Mouse (Mus musculus) neural tube, embryonic 11.5 days (tissue): ENCODE results near the gene Cenpi. TPM values are rescaled to one million over a fixed set of nuclear protein-coding genes. Genes with fewer than 3 reads are reported as not detected.

Experiments
- ATAC-seq: fragments of 200-750 bp; cut with Nextera tagmentation; 2 replicates; pipeline ENCODE4 v1.8.0; 2017; ENCODE audit warnings: moderate number of reproducible peaks, mild to moderate bottlenecking, moderate TSS enrichment, moderate library complexity; ENCODE audit not compliant: insufficient read depth, low FRiP score, low TSS enrichment
- DNase-seq: peaks from one replicate; pipeline ENCODE4 v3.0.0-alpha.2; 2015; ENCODE audit warnings: low spot score
- H3K27ac ChIP-seq: fragments of 300-500 bp; sonication (generic); 2 replicates; pipeline ENCODE4 v1.5.1; 2014; ENCODE audit warnings: low read depth, mild to moderate bottlenecking, low read length
- H3K27me3 ChIP-seq: fragments of 300-500 bp; sonication (generic); 2 replicates; pipeline ENCODE4 v1.6.1; 2014; ENCODE audit warnings: mild to moderate bottlenecking, low read length, mixed read lengths; ENCODE audit not compliant: control insufficient read depth, insufficient read depth
- H3K36me3 ChIP-seq: fragments of 300-500 bp; sonication (generic); 2 replicates; pipeline ENCODE4 v1.6.1; 2014; ENCODE audit warnings: mild to moderate bottlenecking, low read length, moderate library complexity, mixed read lengths; ENCODE audit not compliant: control insufficient read depth, insufficient read depth
- H3K4me1 ChIP-seq: fragments of 300-500 bp; sonication (generic); 2 replicates; pipeline ENCODE4 v1.6.1; 2014; ENCODE audit warnings: low read length, mixed read lengths; ENCODE audit not compliant: control insufficient read depth, insufficient read depth
- H3K4me2 ChIP-seq: fragments of 300-500 bp; sonication (generic); 2 replicates; pipeline ENCODE4 v1.6.1; 2014; ENCODE audit warnings: low read depth, mild to moderate bottlenecking, moderate library complexity
- H3K4me3 ChIP-seq: fragments of 300-500 bp; sonication (generic); 2 replicates; pipeline ENCODE4 v1.5.1; 2014; ENCODE audit warnings: low read depth, low read length
- H3K9ac ChIP-seq: fragments of 300-500 bp; sonication (generic); 2 replicates; pipeline ENCODE4 v1.6.1; 2014; ENCODE audit warnings: mild to moderate bottlenecking, low read length
- H3K9me3 ChIP-seq: fragments of 300-500 bp; sonication (generic); 2 replicates; pipeline ENCODE4 v1.6.1; 2016; ENCODE audit warnings: low read length; ENCODE audit not compliant: control insufficient read depth
- WGBS: fragments of 180-500 bp; shearing (Covaris S2); extraction: QIAGEN DNeasy Blood & Tissue Kit; methylation state at CpG from one replicate; pipeline ENCODE4 v1.1.7; 2014; 5-methylcytosine and 5-hydroxymethylcytosine counted together
- polyA plus RNA-seq: library from polyadenylated mRNA; unstranded; fragments of >200 nt; fragmentation: Nextera tagmentation; extraction: Ambion mirVana; gene quantifications from 2 replicates; pipeline ENCODE4 v1.2.1, GENCODE M21; 2014

Gene Cenpi
- polyA plus RNA-seq, 1 experiment from 2014 or later, result 28.5 TPM

DNA sequence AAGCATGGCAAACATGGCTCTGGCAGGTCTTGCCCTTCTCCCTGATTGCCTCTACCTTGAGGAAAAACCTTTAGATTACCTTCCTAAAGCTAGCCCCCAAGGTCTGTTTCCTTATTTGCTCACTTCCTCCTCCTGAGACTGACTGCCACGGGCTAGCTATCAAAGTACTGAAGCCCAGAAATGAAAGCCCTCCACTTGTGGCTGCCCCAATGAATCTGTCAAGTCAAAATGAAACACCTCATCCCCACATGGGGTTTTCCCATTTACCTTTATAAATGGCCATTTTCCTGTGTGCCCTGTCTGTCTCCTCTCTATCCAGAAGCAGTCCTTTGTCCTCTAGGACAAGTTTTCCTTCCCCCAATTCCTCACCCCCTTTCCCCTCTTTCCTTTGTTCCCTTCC, 66.3 kb downstream of the Cenpi start:
- Histone ChIP-seq H3K27ac (no peak overlapping the region), H3K9ac (no peak overlapping the region), H3K27me3 (no peaks in the 10 kb centered on the region), H3K4me2 (no peak overlapping the region), H3K4me1 (no peaks in the 10 kb centered on the region), H3K9me3 (no peaks in the 10 kb centered on the region), H3K36me3 (no peaks in the 10 kb centered on the region), H3K4me3 (no peak overlapping the region)
- no peak for DNase-seq
- no peak for ATAC-seq
- 44% methylated on average over 1 of the region's 1 CpGs for WGBS

DNA sequence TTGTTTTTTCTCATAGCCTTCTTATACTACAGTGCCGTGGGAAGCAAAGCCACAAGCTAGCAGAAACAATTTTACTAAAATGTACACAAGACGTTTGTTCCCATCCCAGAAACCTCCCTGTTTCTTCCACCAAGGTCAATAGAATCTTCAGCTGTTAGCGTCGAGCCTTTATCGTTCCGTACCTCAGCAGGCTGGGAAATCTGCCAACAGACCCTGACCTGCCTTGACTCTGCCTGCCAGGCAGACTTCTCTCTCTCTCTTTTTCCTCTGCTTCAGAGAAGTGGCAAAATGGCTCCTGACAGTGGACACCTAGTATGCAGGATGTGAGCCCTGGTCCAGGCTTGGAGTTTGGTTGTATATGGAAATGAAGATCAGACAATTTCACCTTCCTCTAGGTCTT, 77.0 kb downstream of the Cenpi start:
- H3K4me2 ChIP-seq, result no peak overlapping the region
- DNase-seq (no peak), ATAC-seq (no peak)
- H3K27ac ChIP-seq, result no peak overlapping the region
- no peaks in the 10 kb centered on the region for H3K4me1 ChIP-seq
- no peak overlapping the region for H3K9ac ChIP-seq
- H3K9me3 ChIP-seq, result no peaks in the 10 kb centered on the region
- WGBS, result 89% methylated on average over 6 of the region's 6 CpGs
- H3K4me3 ChIP-seq, result no peak overlapping the region
- H3K36me3 ChIP-seq, result no peaks in the 10 kb centered on the region
- no peaks in the 10 kb centered on the region for H3K27me3 ChIP-seq

DNA sequence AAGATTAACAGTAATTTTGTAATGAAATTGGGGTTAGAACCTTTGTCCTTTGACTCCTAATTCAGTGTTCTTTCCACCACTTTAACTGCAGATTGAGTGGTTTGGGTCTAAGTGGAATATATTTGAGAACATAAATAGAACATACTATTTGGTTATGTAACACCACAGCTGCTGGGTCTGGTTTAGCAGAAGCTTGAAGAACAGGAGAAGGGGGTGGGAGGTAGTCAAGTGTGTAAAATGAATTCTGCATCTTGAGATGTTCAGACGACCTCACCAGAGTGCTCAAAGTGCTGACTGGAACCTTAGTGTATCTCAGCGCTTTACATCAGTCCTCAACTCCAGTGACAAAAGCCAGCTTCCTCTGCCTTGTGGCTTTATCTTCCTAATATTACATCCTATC, 91.1 kb downstream of the Cenpi start:
- no peak for DNase-seq
- Histone ChIP-seq H3K9ac (no peak overlapping the region), H3K9me3 (no peaks in the 10 kb centered on the region), H3K27me3 (no peaks in the 10 kb centered on the region), H3K4me1 (no peaks in the 10 kb centered on the region), H3K27ac (no peak overlapping the region), H3K36me3 (no peaks in the 10 kb centered on the region), H3K4me2 (no peak overlapping the region), H3K4me3 (no peak overlapping the region)
- ATAC-seq, result no peak
- WGBS, result 73% methylated on average over 2 of the region's 2 CpGs

DNA sequence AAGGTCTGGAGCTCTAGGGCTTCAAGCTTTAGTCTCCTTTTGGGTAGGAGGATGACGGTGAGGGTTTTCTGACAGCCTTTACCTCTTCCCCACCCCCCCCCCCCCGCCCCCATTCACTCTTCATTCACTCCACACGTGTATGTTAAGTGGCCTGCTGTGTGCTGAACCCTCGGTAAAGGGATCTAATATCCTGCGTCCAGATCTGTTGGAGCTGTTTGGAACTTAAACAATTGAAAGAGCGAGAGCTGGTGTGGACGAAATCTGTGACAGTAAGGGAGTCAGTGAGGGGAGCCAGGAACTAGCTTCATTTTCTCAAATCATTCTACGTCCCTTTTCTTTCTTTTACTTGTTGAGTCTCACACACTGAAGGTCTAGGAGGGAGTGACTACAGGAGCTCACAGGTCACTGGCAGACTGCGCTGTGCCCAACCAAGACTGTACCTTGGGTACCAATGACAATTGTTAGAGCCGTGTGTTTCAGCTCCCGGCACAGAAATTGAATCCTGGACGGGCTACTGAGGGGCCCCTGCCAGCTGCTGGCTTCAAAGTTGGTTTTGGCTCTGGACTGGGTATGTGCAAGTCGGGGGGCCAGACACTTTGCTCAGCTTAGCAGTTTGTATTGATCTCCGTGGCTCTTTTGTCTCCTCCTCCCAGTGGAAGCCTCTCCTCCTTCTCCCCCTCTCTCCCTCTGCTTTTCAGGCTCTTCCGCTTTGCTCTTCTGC, 96.1 kb downstream of the Cenpi start, which contains the start of gene Drp2:
Gene Drp2 (plus strand): TSS at position 689 of the 721 bp plus-strand sequence.
- peak within 1 kb of the TSS; percentile 28 for H3K4me3 ChIP-seq
- H3K9ac ChIP-seq, result peak within 1 kb of the TSS; percentile 43
- H3K36me3 ChIP-seq, result no peaks in the 10 kb centered on the region
- ATAC-seq (peak; percentile 69), DNase-seq (peak; percentile 28)
- H3K4me2 ChIP-seq, result peak within 1 kb of the TSS; percentile 43
- WGBS, result 25% methylated on average over 15 of the region's 15 CpGs
- no peak within 1 kb of the TSS for H3K27ac ChIP-seq
- H3K27me3 ChIP-seq, result no peaks in the 10 kb centered on the region
- no peaks in the 10 kb centered on the region for H3K4me1 ChIP-seq
- H3K9me3 ChIP-seq, result no peaks in the 10 kb centered on the region

DNA sequence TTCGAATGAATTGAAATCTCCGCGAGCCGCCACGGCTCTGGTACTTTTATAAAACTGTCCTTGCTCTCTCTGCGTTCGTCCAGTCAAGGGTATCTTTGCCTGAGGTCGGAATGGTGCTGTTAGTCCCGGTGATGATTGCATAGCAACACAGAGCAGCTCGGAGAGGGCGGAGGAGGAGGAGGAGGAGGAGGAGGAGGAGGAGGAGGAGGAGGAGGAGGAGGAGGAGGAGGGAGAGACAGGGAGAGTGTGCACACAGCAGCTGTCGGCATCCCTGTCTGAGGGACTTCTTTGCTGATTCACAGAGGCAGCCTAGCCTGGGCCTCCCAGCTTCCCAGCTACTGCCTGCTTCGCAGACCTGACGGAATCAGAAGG, 96.7 kb downstream of the Cenpi start:
- no peaks in the 10 kb centered on the region for H3K36me3 ChIP-seq
- H3K4me1 ChIP-seq, result no peaks in the 10 kb centered on the region
- H3K4me3 ChIP-seq, result peak overlapping the region; percentile 28
- H3K9ac ChIP-seq, result peak overlapping the region; percentile 43
- peak overlapping the region; percentile 43 for H3K4me2 ChIP-seq
- DNase-seq (peak; percentile 28), ATAC-seq (peak; percentile 76)
- 24% methylated on average over 12 of the region's 14 CpGs for WGBS
- no peaks in the 10 kb centered on the region for H3K27me3 ChIP-seq
- no peak overlapping the region for H3K27ac ChIP-seq
- no peaks in the 10 kb centered on the region for H3K9me3 ChIP-seq

DNA sequence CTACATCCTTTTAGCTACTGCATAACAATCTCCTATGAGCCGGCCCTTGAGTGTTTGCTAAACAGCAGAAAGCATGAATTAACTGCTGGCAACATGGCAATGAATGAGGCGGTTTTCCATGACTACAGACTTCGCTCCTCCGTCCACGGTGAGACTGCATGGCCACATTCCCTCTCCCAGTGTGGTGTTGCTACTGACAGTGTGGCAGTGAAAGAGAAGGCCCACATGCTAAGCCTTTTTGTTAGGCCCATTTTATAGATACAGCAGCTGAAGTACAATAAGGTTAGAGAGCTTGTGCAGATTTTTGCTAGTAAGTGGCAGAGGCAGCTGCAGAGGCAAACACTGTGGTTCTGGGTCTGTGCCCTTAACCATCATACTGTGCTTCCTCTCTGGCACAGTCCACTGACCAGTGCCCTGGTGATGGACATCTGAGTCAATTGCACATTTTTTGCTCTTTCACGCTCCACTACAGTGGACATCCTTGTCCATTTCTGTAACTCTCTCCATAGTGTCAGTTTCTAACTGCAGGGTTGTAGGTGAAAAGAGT, 101.5 kb downstream of the Cenpi start:
- H3K4me2 ChIP-seq, result no peak overlapping the region
- H3K27ac ChIP-seq, result no peak overlapping the region
- ATAC-seq (no peak), DNase-seq (no peak)
- WGBS, result 83% methylated on average over 6 of the region's 6 CpGs
- no peaks in the 10 kb centered on the region for H3K4me1 ChIP-seq
- no peaks in the 10 kb centered on the region for H3K9me3 ChIP-seq
- H3K4me3 ChIP-seq, result no peak overlapping the region
- no peak overlapping the region for H3K9ac ChIP-seq
- no peaks in the 10 kb centered on the region for H3K27me3 ChIP-seq
- H3K36me3 ChIP-seq, result no peaks in the 10 kb centered on the region

DNA sequence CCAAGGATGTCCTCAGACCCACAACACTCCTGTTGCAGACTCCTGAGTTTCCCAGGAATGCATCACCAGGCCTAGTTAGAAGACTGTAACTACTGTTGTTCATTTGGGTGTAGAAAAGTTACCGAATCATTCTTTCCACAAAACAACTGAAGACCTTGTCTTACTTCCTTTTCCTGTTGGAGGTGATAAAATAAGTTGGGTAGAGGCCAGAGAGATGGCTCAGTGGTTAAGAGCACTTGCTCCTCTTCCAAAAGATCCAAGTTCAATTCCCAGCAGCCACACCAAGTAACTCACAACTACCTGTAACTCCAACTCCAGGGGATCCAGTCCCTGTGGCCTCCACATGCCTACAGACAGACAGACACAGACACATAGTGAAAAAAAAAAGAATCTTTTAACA, 104.2 kb downstream of the Cenpi start:
- WGBS, result 90% methylated on average over 1 of the region's 1 CpGs
- Histone ChIP-seq H3K4me2 (no peak overlapping the region), H3K27me3 (no peaks in the 10 kb centered on the region), H3K27ac (no peak overlapping the region), H3K36me3 (no peaks in the 10 kb centered on the region), H3K4me3 (no peak overlapping the region), H3K9ac (no peak overlapping the region), H3K9me3 (no peaks in the 10 kb centered on the region), H3K4me1 (no peaks in the 10 kb centered on the region)
- DNase-seq, result no peak
- ATAC-seq, result no peak

Other genes starting within 250 kb of the Cenpi start
- 74.0 and 75.2 TPM in 2 replicates for gene Cstf2, start 248.9 kb upstream of the Cenpi start, polyA plus RNA-seq
- gene Xkrx, start 146.0 kb upstream of the Cenpi start, polyA plus RNA-seq, result not detected in 2 replicates
- gene Arl13a, start 120.6 kb upstream of the Cenpi start, polyA plus RNA-seq, result not detected in 2 replicates
- gene Nox1, start 86.1 kb upstream of the Cenpi start, polyA plus RNA-seq, result not detected in 2 replicates
- gene Trmt2b, start 31.1 kb upstream of the Cenpi start, polyA plus RNA-seq, result 6.6 and 7.9 TPM in 2 replicates
- gene Tmem35a, start 12.9 kb upstream of the Cenpi start, polyA plus RNA-seq, result 20.4 and 24.0 TPM in 2 replicates
- gene Drp2, start 96.5 kb downstream of the Cenpi start, polyA plus RNA-seq, result 7.3 and 7.6 TPM in 2 replicates
- gene Taf7l, start 168.4 kb downstream of the Cenpi start, polyA plus RNA-seq, result not detected in 2 replicates
- gene Timm8a1, start 233.8 kb downstream of the Cenpi start, polyA plus RNA-seq, result 66.5 and 67.0 TPM in 2 replicates